Mouse (Mus musculus) heart, adult 9 months (tissue): Measurements from ENCODE around the gene Itpr2.

Source experiments
- DNase-seq, 2 experiments: peaks; one replicate each; pipeline ENCODE4 v3.0.0; 2022; ENCODE audit warnings: low spot score in 2 of 2

The Itpr2 gene

GRCm38 (mm10) chr6:146310210-146310609, 191.8 kb downstream of the Itpr2 start:
- no peak for DNase-seq

- no peak for DNase-seq
Observed at GRCm38 (mm10) chr6:146309335-146309734, 192.7 kb downstream of the Itpr2 start.

- no peak for DNase-seq
Observed at GRCm38 (mm10) chr6:146305995-146306394, 196.0 kb downstream of the Itpr2 start.

- DNase-seq: no peak
Observed at GRCm38 (mm10) chr6:146304088-146304487, 197.9 kb downstream of the Itpr2 start.

- DNase-seq: no peak
Observed at GRCm38 (mm10) chr6:146303336-146303735, 198.7 kb downstream of the Itpr2 start.

GRCm38 (mm10) chr6:146302574-146303130, 199.4 kb downstream of the Itpr2 start:
- no peak for DNase-seq

- DNase-seq: no peak
Observed at GRCm38 (mm10) chr6:146302101-146302500, 199.9 kb downstream of the Itpr2 start.

- DNase-seq: no peak
Observed at GRCm38 (mm10) chr6:146300961-146301360, 201.1 kb downstream of the Itpr2 start.

GRCm38 (mm10) chr6:146298712-146299111, 203.3 kb downstream of the Itpr2 start:
- DNase-seq: no peak

- DNase-seq: no peak
Observed at GRCm38 (mm10) chr6:146291036-146291435, 211.0 kb downstream of the Itpr2 start.

GRCm38 (mm10) chr6:146289801-146290200, 212.2 kb downstream of the Itpr2 start:
- DNase-seq: no peak

- no peak for DNase-seq
Observed at GRCm38 (mm10) chr6:146288266-146288665, 213.8 kb downstream of the Itpr2 start.

GRCm38 (mm10) chr6:146284921-146285565, 217.0 kb downstream of the Itpr2 start:
- no peak for DNase-seq

- DNase-seq: no peak
Observed at GRCm38 (mm10) chr6:146283981-146284380, 218.0 kb downstream of the Itpr2 start.

- DNase-seq: no peak
Observed at GRCm38 (mm10) chr6:146282061-146282659, 219.9 kb downstream of the Itpr2 start.

- DNase-seq: no peak
Observed at GRCm38 (mm10) chr6:146281176-146281899, 220.7 kb downstream of the Itpr2 start.

- DNase-seq: no peak
Observed at GRCm38 (mm10) chr6:146273256-146273655, 228.8 kb downstream of the Itpr2 start.

- peak; percentile 34 to 61 for DNase-seq
Observed at GRCm38 (mm10) chr6:146272253-146273036, 229.6 kb downstream of the Itpr2 start.

GRCm38 (mm10) chr6:146270776-146271533, 231.1 kb downstream of the Itpr2 start:
- peak; percentile 95 to 97 for DNase-seq

GRCm38 (mm10) chr6:146270162-146270561, 231.9 kb downstream of the Itpr2 start:
- DNase-seq: peak; percentile 69 to 71

- DNase-seq: no peak
Observed at GRCm38 (mm10) chr6:146269291-146269690, 232.7 kb downstream of the Itpr2 start.
